Mouse (Mus musculus) brain, embryonic 18.5 days (tissue): ENCODE measurements around the gene Aqp3.
"Not testable (repeated sequence)": the region's sequence is repeated elsewhere in the genome, so short reads cannot be mapped to it uniquely, and the experiment has no call there.

Experiments used
- DNase-seq: peaks from one replicate; pipeline ENCODE4 v3.0.0-alpha.2; 2012; ENCODE audit warnings: low read depth, low spot score

The Aqp3 gene

GRCm38 (mm10) chr4:41107440-41107839, 9.5 kb upstream of the Aqp3 start:
- no peak for DNase-seq

DNA sequence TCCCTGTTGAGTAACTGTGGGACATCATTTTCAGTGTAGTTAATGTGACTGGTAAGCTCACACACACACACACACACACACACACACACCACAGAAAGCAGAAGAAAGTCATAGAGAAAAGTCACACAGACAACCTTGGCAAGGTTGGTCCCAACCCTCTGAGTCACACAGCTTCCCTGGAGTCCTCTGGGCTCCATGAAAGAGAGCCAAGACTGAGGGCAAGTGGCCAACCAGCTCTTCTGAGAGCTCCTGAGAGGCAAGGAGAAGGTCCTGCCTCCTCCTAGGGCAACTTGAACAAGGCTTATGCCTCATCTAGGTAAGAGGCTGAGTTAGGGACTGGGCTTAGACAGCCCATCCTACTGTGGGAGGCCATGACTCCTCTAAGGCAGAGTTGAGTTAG, 4.9 kb upstream of the Aqp3 start:
- DNase-seq, result no peak

- no peak for DNase-seq
These were observed 3.0 kb upstream of the Aqp3 start for GRCm38 (mm10) chr4:41100986-41101385.

GRCm38 (mm10) chr4:41098577-41098951, 581 bp upstream of the Aqp3 start:
- DNase-seq, result no peak

DNA sequence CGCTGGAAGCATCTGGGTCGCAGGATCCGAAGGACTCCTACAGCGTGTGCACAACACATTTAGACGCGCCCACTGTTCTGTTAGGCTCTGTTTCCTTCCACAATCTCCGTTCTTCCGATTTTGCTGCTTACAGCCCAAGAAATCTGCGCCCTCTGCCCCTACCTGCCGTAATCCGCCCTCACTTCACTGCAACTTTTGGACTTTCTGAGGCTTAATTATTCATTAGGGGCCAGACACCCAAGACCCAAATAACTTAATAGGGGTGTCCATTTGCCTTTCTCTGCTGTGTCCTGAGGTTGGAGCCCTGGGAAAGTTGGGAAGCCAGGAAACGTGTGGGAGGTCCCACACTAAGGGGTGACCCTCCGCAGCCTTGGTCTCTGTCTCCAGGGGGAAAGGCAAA, 602 bp downstream of the Aqp3 start:
- no peak for DNase-seq

GRCm38 (mm10) chr4:41096794-41097193, 1.2 kb downstream of the Aqp3 start:
- DNase-seq, result no peak

DNA sequence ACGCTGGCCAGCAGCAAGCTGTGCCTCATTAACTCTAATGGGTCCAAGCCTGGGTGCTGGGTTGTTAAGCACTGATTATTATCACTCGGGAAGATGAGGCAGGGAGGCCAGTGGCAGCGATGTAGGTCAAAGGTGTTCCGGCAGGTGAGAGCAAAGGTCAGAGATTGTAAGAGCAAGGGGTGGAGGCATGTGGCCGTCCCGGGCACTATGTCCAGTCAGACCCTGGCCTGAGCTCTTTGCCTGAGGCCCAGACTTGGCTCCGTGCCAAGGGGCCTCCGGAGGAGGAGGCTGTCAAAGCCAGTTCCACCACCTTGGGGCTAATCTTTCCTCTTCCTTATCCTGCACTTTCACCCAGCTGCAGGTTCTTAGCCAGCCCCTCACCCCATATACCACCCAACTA, 1.8 kb downstream of the Aqp3 start:
- DNase-seq, result no peak

- DNase-seq, result no peak
These were observed 3.6 kb downstream of the Aqp3 start for GRCm38 (mm10) chr4:41094361-41094760.

GRCm38 (mm10) chr4:41092958-41093357, 5.0 kb downstream of the Aqp3 start:
- DNase-seq, result no peak

GRCm38 (mm10) chr4:41091391-41091790, 6.6 kb downstream of the Aqp3 start:
- no peak for DNase-seq

DNA sequence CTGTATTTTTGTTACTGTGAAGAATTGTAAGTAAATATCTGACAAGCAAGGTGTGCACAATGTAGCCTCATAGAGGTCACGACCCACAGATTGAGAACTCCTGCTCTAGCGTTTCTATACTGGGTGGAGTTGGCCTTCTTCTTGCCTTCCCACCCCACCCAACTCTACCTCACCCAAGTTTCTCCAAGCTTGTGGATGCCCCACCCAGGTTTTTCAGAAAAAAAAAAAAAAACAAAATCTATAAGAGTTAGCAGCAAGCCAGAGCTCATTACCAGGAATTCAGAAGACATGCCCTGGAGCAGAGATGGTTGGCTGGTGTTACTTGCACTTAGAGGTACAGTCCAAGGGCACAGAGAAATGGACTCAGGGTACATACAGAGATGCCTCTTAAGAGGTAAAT, 8.3 kb downstream of the Aqp3 start:
- no peak for DNase-seq

DNA sequence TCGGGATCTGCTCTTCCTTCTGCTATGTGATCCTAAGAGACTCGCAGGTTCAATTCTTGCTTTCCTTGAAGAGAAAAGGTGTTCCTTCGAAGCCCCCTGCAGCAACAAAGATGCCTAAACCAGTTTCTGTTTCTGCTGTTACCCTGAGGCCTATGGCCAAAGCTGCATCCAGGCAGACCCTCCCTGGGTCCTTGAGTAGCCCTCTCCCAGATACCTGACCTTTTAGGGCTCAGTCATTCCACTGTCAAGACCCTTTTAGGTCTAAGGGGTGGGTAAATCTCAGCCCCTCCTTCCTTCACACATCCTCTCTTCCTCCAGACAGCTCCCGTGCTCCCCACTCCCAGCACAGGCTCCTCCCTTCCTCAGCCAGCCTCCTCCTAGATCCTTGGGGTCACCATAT, 8.8 kb downstream of the Aqp3 start:
- no peak for DNase-seq

DNA sequence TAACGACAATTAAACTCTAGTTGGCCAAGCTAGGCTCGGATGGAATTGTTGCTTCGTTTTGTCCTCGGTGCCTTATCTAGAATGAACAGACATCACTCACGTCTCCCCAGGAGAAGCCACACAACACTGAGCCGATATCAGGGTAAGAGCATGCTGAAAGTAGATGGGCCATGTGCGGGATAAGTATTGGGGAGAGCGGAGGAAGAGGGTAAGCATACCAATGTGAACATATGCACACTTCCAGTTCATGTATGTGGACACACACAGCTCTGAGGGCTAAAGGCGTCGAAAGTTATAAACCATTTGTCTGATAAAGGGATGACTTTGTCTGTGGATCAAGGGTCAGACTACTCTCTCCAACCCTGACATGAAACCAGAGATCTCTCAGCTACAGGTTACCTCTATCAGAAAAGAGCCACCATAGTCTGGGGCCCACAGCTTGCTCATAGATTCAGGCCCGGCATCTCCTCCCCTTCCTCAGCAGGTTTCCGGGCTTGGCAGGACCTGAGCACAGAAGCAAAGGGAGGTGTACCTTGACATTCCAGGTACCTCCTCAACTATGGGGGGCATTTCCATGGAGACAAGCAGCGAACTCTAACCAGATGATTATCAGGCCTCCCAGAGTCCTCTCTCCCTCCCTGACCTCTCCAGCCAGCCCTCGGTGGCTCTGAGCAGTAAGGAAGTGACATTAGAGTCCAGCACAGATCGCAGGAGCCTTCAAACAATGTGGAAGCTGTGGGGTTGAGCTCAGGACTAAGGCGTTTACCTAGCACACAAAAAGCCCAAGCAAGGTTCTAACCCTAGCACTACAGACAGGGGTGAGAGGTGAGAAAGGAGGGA, 10.3 kb downstream of the Aqp3 start:
- no peak for DNase-seq

DNA sequence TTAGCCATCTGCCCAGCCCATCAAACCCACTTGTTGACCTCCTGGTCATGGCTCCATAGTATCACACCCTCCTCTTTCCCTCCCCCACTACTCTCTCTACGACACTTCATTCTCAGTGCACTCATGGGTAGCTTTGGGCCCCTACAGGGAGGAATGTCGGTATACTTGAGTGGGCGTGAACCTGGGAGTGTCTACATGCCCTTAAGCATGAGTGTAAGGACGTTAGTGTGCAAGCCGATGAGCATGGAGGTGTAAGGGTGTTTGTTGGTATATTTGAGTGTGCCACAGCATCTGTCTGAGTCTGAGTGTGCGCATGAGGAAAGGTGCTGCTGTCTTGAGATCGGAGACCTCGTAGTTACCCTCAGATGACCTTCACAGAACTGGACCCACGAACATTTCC, 11.0 kb downstream of the Aqp3 start:
- DNase-seq, result no peak

DNA sequence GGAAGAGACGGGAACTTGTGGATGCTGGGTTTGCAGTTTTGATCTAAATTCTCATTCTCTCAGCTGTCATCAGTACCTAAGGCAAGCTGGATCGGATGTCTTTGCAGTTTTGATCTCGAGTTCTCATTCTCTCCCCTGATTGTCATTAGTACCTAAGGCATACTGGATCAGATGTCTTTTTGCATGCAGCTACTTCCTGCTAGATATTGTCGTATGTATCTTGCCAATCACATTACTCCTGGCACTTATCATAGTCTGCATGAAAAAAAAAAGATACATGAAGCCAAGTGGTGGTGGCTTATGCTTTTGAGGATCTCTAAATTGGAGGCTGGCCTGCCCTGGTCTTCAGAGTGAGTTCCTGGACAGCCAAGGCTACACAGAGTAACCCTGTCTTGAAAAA, 13.2 kb downstream of the Aqp3 start:
- no peak for DNase-seq

- not testable (repeated sequence) for DNase-seq
These were observed 15.2 kb downstream of the Aqp3 start for GRCm38 (mm10) chr4:41082803-41083202.

GRCm38 (mm10) chr4:41081733-41082132, 16.2 kb downstream of the Aqp3 start:
- DNase-seq, result no peak

DNA sequence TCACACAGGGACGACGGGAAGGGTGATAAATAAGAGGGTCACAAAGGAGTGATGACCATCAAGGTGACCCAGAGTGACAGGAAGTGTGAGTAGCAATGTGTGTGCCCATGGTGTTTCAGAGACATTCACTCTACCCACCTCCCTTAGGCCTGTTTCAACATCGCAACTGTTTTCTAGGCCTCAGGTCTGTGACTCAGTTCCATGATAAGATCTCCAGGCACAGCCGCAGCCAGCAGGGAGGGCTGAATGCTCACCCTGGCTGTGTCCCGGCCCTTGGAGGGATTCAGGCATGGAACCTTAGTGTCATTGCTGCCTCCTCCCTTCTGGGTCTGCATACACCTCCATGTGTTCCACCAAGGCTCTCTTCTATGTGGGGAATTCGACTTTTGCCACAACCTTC, 19.3 kb downstream of the Aqp3 start:
- DNase-seq, result no peak

DNA sequence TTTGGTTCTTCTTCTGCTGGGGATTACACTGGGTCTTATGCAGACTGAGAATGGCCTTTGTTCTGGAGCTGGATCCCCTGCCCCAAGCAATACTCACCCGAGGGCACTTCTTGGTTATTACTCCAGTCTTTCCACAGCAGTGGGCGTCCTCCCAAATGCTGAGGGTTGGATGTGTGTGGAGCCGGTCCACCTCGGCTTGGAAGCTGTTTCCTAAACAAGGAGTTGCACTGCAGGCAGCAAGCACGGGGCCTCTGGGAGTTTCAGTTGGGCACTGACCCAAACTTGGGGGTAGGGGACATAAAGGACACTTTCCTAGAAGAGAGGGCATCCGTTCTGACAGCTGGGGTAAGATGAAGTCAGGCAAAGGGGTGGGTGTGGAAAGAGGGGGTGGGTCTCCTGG, 23.5 kb downstream of the Aqp3 start:
- no peak for DNase-seq

DNA sequence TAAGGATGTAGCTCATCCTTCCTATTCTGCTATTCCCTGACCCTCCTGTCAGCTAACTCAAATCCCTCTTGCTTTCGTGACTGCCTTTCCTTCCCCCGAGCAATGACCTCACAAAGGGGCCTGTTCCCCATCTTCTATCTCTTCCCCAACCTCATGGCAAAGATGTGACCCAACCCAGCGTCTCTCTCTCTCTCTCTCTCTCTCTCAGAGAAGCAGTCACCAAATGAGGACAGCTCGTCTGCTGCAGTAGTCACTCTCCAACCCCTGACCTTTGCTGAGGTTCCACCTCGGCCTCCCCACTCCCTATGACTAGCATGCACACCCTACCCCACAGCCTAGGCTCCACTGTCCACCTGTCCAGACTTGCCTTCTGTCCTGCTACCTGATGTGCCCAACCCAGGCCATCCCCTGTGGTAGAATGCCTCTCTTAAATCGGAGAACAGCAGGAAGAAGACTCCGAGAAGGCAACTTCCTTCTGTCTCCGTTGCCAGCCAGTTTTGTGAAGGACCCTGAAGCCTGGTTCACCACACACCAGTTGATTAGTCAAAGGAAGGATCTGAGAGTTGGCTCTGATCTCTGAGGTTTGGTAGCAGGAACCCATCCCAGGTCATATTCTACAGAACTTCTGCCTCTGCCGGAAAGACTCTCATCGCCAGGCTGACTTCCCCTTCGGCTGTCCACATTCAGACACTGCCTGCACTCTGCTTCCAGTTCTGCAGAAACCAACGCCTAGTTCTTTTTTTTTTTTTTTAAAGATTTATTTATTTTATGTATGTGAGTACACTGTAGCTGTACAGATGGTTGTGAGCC, 24.8 kb downstream of the Aqp3 start:
- DNase-seq, result no peak

DNA sequence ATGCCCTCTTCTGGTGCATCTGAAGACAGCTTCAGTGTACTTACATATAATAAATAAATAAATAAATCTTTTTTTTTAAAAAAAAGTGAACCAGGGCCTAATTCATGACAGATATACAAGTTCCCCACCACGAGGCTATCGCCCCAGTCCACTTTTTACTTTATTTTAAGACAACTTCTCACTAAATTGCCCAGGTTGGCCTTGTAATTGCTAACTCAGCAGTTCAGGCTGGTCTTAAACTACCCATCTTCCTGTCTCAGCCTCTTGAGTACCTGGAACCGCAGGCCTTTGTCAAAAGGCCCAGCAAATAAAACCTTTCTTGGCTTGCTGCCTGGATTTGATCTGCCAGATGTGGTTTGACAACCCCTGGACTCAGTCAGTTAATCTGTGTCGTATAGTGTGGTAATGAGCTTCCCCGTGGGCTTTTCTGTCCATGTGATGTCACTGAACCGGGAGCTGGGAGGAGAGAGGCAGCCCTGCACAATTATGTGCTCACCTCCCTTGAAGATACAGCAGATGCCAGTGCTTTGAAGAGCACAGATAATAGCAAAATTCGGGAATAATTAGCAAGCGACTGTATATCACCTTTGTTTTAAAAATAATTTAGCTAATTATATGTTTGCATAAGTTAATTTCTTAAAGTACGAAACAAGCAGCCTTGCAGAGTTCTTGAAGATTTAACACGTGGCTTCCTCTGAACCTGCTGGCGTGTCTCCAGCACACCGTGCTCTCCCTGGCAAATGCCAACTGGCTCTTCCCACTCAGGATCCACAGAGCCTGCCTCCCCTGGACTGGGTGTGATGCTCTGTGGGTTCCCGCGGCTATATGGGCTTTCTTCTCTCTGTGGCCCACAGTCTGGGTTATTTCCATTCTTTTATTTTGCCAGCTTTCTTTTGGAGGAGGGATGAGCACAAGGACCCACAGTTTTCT, 26.2 kb downstream of the Aqp3 start:
- no peak for DNase-seq

DNA sequence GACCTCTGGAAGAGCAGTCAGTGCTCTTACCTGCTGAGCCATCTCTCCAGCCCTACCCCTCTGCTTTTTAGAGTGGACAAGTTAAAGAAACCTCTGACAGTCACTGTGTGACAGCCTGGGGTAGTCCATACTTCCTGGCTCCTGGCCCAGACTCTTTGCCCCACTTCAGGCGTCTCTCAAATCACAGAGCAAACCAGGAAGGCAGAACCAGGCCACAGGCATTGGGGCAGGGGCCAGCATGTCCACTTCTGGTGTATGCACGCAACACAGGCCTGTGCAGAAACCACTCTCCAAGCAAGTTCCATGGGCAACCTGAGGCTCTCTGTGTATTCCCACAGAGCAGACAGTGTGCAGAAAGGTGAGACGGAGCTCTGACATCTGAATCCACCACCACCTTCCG, 32.8 kb downstream of the Aqp3 start:
- no peak for DNase-seq
